Mouse (Mus musculus) cerebellum, adult 9-10 months (tissue): Measurements from ENCODE around the gene Psma7.

Experiments
- DNase-seq: peaks from one replicate; pipeline ENCODE4 v3.0.0; 2022

Psma7 gene

GRCm38 (mm10) chr2:180042256-180042857, at the start of gene Psma7, which contains the start of gene Ss18l1:
TSS of gene Psma7 (minus strand) at chr2:180042433.
TSS of gene Ss18l1 (plus strand) at chr2:180042509.
- DNase-seq: peak; percentile 89

DNA sequence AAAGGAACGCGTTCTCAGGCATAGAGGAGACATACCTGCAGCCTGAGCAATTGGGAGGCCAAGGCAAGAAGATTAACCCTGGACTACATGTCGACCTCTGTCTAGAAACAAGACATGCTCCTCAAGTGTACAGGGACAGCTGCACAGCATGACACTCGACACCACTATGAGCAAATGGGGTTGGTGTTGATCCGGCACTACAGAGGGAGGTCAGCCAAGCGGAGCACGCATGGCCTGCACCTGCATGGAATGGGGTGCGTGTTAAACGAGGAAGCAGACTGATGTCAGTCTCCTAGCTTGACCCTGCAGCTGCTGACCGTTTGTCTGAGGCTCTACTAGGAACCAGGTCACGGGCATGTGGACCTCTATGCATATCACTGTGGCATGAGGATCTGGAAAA, 48.1 kb upstream of the Psma7 start:
- DNase-seq: no peak

DNA sequence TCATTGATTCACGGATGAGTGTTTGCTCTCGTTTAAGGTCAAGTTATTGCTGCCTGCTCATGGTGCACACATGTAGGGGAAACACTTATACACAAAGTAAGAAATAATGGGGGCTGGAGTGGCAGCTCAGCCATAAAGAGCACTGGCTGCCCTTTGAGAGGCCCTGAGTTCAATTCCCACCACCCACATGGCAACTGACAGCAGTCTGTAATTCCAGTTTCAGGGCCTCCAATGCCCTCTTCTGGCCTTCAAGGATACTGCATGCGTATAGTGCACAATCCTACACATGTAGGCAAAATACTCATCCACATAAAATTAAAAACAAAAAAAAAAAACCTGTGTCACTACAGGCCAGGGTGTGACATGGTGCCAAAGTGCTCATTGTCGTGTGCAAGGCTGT, 45.2 kb upstream of the Psma7 start:
- no peak for DNase-seq

DNA sequence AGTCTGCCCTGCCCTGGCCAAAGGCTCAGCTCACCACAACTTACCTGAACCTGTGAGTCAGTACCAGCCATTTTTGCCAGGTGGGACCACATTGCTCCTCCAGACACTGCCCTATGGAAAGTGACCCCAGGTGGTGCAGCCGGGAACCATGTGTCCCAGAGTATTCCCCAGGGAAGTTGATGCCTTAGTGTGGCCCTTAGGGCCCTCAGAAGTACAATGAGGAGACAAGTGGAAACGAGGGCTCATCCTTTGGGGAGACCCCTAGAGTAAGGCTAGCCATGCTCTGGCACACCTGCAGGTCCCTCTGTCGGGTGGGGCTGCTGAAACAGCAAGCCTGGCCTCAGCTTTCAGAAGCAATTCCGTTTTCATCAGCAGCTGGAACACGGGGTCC, 44.4 kb upstream of the Psma7 start:
- no peak for DNase-seq

DNA sequence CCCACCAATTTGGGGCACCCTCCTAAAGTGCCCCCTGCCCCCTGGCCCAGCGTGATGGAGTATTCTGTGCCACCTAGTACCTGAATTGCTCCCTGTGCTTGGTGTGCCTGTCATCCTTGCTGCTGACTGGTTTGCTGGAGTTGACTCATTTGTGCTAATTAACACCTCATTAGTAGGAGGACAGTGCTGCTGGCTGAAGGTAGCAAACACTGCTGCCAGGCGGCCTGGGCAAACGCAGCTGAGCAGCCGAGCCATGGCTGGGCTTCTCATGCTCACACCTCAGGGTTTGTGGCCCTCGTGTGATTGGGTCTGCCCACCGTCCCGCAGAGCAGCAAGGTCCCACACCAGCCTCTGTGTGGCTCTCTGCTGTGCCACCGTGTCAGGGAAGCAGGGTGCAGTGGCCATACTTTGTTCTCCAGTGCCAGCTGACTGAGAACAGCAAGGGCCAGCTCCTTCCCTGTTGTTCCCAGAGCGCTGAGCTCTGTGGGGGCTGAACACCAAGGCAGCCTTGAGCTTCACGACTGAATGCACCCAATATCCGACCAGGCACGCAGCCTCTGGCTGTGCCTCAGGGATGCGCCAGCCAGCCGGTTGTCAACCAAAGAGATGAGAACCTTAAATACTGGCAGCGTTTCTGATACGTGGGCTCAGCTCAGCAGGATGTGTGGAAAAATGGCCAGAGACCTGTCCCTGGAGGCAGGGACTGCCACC, 43.8 kb upstream of the Psma7 start:
- no peak for DNase-seq

DNA sequence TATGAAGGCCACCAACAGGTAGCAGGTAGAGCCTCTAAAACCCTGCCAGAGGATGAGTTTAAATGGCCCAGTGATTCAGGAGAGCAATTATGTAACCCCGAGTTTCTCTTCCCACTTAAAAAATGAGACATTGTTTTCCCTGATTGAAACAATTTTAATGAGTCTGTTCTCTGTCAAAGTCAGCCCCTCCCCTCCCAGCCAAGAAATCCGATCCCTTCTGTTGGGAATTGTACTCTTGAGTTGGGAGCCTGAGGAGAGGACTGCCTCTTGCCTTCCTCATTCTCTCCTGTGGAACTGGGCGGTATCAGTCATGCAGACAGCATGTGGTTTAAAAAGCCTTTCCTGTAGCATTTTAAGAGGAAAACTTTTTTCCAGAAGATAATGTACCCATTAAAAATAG, 42.3 kb upstream of the Psma7 start:
- no peak for DNase-seq

GRCm38 (mm10) chr2:180083063-180083462, 40.8 kb upstream of the Psma7 start:
- no peak for DNase-seq

DNA sequence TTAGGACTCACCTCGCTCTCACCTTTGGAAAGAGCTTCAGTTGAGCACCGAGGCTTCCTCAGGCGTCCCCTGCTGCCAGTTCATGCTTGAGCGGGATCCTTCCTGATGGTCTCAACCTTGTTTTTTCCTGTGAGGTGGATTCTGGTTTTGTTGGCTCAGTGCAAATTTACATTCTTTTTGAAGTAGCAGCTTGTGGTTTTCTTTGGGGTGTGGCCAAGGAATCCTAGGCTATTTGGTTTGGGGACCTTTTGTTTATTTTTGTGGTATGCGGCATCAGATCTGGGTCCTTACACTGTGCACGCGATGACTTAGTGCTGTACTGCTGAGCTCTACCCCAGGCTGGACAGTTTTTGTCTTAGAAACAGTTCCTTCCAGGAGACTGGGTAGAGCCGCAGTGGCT, 38.4 kb upstream of the Psma7 start:
- DNase-seq: no peak

DNA sequence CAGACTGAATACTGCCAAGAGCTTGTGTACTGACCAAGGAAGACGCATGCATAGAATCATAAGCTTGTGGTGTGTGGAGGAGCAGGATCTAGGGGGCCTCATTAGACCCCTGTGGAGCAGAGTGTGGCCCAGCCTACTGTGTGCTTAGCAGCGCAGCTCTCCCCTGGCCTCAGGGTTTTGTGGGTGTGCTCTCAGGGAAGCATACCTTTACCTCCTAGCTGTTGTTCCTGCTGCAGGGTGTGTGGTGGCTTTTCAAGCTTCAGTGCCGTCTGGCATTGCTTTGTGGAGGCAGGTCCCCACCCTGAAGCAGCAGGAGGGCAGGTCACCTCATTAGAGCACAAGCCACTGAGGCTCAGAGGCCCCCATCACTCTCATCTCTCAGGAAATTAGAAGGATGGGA, 35.4 kb upstream of the Psma7 start:
- DNase-seq: no peak

DNA sequence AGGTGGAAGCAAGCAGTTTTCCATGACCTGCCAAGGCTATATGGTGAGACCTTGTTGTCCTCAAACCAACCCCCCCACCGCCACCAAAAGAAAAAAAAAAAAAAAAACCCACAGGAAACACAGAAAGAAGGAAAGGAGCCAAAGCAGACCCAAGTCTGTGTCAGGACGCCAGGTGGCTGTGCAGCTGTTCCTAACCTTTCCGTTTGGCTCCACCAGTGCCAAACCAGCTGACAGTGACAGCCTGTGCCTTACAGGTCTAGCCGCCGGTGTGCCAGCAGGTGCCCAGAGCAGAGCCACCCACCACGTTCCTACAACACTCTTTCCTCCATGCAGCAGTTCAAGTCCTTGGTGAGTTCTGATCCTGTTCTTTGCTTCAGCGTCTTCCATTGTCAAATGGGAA, 30.7 kb upstream of the Psma7 start:
- no peak for DNase-seq

DNA sequence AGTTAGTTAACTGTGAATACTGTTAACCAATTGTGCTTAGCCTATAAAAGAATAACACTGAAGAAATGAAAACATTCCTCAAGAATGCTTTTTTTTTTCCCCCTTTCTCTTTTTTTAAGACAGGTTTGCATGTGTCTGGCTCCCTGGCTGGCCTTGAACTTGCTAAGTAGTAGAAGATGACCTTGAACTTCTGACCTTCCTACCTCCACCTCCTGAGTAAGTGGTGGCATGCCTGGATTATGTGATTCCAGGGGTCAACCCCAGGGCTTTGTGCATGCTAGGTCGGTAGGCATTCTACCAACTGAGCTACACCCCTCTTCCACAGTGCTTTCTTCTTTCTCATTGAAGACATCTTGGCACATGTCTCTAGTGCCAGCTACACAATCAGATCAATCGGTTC, 29.4 kb upstream of the Psma7 start:
- DNase-seq: no peak

DNA sequence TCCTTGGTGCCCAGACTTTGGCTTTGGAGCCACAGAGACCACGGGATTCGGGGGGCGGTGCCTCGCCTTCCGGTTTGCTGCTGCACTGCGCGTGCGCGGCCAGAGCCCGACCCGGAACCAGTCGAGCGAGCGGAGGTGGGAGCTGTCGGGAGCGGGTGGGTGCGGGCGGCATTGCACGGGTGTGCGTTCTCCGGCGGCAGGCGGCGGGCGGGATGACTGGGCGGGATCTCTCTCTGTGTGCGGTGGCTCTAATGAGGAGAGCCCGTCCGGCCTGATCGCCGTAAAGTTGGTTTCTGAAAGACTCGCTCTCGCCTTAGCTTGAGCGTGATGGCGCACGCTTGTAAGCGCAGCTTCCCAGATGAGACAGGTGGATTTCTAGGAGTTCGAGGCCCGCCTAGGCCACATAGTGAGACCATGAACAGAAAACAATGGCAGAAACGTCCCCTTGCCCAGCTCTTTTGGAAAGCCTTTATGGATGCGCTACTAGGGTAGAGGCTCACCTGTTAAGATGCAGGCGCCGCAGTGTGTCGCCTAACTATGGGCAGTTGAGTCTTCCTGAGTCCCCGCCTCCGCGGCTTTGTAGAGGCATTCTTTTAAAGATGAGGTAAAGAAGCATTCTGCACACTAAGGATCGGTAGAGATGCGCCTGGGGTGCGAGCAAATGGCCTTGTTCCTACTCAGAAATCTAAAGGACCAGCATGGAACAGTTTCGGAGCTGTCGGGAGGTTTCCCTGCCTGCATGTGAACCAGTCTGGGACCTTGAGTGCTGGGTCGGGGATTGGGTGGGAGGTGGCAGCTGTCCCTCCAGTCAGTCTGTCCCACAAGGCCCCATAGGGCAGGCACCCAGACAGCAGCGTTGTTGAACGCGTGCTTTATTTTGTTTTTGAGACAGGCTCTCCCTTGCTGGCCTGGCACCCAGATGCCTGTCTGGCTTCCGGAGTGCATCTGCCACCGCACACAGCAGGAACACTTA, 28.5 kb upstream of the Psma7 start, which contains the start of gene Mtg2:
Gene Mtg2, plus strand, starts transcription at position 108 of the 973 bp plus-strand sequence.
- peak; percentile 95 for DNase-seq

- peak; percentile 38 for DNase-seq
Measured at GRCm38 (mm10) chr2:180069770-180070480, 27.7 kb upstream of the Psma7 start.

DNA sequence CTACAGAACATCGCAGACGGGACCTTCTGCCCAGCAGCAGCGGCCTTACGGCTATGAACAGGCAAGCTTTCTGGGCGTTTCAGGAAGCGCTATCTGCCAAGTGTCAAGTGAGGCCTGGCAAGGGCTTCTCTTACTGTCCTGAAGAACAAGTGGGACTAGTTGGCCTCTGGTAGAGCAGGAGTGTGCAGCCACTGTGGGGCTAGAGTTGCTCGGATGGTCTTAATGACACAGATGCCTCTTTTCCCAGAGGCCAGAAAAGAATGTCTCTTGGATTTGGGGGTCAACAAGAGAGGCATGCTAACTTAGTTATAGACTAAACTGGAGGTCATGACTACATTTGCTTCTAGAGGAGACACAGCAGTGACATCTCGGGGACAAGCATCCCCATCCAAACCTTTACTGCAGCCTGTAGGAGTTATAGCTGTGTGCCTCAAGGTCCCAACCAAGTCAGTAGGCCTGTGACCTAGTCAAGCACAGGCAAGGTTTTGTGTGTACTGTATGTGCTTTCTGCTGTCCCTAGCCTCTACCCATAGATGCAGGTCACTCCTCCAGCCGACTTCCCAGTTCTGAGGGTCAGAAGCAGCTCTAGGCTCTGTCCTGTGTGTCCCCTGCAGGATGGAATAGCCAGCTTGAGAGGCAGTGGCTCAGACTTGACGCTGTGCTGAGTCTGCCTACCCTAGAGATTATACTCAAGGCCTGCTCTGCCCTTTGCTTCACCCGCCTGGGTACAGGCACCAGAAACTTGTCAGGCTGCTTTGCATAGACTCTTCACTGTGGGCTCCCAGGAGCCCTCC, 21.3 kb upstream of the Psma7 start:
- no peak for DNase-seq

- DNase-seq: no peak
Measured at GRCm38 (mm10) chr2:180053001-180053400, 10.8 kb upstream of the Psma7 start.

DNA sequence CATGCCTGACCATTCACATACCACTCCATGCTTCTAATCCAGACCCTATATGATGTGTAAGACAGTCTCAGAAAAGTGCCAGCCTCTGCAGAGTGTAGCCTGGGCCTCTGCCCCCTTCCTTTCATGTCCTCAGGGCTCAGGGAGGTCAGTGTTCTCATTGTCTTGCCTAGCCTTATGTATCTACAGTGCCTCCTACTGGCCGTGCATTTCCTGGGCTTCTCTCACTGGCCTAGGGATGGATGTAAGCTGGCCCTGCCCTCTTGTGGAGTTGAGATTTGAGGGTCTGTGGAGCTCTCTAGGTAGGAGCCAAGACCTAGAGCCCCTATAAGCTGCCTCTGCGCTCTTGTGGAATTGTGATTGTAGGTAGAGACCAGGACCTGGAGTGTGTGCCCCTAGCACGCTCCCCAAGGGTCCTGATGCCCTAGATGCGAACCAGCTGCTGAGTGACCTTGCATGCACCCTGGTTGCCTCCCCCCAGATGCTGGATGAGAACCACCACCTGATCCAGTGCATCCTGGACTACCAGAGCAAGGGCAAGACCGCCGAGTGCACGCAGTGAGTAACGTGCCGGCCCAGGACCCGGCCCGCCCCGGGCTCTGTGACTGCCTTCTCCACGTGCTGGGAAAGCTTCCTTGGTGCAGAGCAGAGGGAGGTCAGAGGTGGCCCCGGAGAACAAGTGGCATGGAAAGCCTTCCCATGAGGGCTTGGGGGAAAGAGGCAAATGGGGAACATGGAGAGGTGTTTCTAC, 9.9 kb upstream of the Psma7 start:
- DNase-seq: no peak

DNA sequence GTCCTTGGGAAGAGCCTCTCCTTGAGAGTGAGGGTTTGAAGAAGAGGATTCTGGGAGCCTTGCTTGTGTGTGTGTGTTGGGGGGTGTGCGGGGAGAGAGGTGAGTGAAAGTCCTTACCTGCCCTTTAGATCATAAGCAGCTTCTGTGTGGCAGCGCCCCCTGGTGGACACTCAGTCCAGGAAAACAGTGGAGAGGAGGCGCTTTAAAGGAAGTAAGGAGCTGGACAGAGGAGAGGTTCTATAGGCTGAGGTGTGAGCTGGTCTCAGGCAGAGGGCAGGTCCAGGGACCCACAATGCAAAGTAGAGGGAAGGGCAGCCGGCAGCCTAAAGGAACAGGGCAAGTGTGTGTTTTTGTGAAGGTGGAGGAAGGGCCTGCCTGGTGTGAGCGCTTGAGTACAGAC, 8.8 kb upstream of the Psma7 start:
- DNase-seq: peak; percentile 92

DNA sequence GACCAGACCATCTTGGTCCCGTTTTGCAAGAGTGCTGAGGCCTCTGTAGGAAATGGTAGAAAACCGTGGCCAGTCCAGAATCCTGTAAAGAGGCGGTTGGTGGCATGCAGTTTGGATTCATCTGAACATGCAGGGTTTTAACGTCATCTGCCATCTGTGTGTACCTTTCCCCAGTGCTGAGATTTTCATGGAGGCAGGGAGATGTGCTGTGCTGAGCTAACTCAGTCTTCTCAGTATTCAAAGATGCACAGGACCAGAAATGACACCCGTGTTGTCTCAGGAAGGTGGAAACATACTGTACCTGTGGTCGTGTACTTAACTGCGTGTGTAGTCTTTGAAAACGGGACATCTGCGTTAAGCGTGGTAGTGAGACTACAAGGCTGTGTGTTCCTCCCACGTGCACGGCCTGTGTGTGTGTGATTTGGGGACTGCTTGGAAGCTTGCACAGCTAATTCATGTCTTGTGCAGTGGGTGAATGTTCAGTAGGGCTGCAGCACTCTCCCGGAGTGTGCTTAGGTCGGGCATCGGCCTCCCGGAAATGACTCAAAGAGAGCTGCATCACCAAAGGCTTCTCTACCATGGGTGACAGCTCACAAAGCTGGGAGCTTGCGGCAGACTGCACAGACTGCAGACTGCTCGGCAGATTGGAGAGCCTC, 5.9 kb upstream of the Psma7 start:
- DNase-seq: no peak

DNA sequence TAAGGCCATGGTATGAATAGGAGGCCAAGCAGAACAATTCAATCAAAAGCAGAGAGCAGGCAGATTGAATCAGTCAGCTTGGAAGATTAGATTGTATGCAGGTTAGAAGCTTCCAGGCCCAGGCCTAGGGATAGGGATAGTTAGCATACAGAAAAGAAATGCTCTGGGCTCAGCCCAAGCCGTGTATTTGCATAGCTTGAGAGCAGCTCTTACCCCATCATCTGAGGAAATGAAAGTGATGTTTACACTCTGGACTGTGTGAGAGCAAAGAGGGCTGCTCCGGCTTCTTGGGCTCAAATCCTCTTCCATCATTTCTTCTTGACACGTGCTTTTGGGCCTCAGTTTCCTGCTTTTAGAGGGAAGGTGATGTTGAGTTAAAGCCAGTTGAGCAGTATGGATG, 5.3 kb upstream of the Psma7 start:
- DNase-seq: no peak

DNA sequence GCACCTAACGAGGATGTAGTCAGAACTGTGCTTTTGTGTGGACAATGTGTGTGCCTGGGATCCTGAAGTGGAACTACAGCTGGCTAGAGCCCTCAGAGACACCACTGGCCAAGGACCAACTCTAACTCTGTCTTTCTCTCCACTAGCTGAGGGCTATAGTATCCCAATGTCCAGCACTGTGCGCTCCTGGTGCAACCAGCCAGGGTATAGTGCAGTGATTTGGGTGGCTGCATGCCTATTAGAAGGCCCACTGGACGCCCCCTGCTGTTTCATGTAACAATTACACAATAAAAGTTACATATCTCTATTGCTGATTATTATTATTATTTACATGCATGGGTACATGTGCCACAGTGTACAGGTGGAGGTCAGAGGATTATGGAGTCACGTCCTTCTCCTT, 3.0 kb upstream of the Psma7 start:
- peak; percentile 66 for DNase-seq
